Mouse (Mus musculus) liver, postnatal 0 days (tissue): ENCODE results near the gene Gstm5. TPM values are rescaled to one million over a fixed set of nuclear protein-coding genes. Genes with fewer than 3 reads are reported as not detected.

Source experiments
- ATAC-seq: fragments of 200-750 bp; cut with Nextera tagmentation; 2 replicates; pipeline ENCODE4 v1.8.0; 2017; ENCODE audit warnings: mild to moderate bottlenecking, moderate library complexity
- DNase-seq: peaks from one replicate; pipeline ENCODE4 v3.0.0-alpha.2; 2016
- H3K27ac ChIP-seq: fragments of 300-500 bp; sonication (generic); 2 replicates; pipeline ENCODE4 v1.5.1; 2014; ENCODE audit warnings: antibody characterized with exemption, moderate library complexity, mild to moderate bottlenecking, low read depth
- H3K27me3 ChIP-seq: fragments of 300-500 bp; sonication (generic); 2 replicates; pipeline ENCODE4 v1.6.1; 2014; ENCODE audit warnings: low read length, control low read depth, mixed read lengths; ENCODE audit not compliant: insufficient read depth
- H3K36me3 ChIP-seq: fragments of 300-500 bp; sonication (generic); replicated peaks from 2 replicates; pipeline ENCODE4 v1.6.1; 2014; ENCODE audit warnings: mild to moderate bottlenecking, control low read depth, low read length, moderate library complexity, mixed read lengths; ENCODE audit not compliant: insufficient read depth
- H3K4me1 ChIP-seq: fragments of 300-500 bp; sonication (generic); 2 replicates; pipeline ENCODE4 v1.6.1; 2014; ENCODE audit warnings: antibody characterized with exemption, mild to moderate bottlenecking, control low read depth; ENCODE audit not compliant: insufficient read depth
- H3K4me2 ChIP-seq: fragments of 300-500 bp; sonication (generic); 2 replicates; pipeline ENCODE4 v1.6.1; 2014; ENCODE audit warnings: low read depth, mild to moderate bottlenecking, low read length, moderate library complexity, mixed read lengths
- H3K4me3 ChIP-seq: fragments of 300-500 bp; sonication (generic); 2 replicates; pipeline ENCODE4 v1.5.1; 2014; ENCODE audit warnings: low read depth, low read length
- H3K9ac ChIP-seq: fragments of 300-500 bp; sonication (generic); replicated peaks from 2 replicates; pipeline ENCODE4 v1.6.1; 2014; ENCODE audit warnings: mild to moderate bottlenecking, moderate library complexity
- H3K9me3 ChIP-seq: fragments of 300-500 bp; sonication (generic); 2 replicates; pipeline ENCODE4 v1.6.1; 2016; ENCODE audit warnings: mild to moderate bottlenecking, control low read depth, low read length, mixed read lengths
- CTCF ChIP-seq: sonication (generic); IDR thresholded peaks from 2 replicates; pipeline ENCODE4 v1.5.1; 2016; ENCODE audit warnings: antibody characterized with exemption, low read depth
- EP300 ChIP-seq: IDR thresholded peaks from 2 replicates; pipeline ENCODE4 v1.6.1; 2016; ENCODE audit warnings: antibody characterized with exemption, low read depth, mild to moderate bottlenecking
- WGBS: fragments of 180-500 bp; shearing (Covaris S2); extraction: QIAGEN DNeasy Blood & Tissue Kit; methylation state at CpG from one replicate; pipeline ENCODE4 v1.1.7; 2014; ENCODE audit not compliant: insufficient replicate concordance; 5-methylcytosine and 5-hydroxymethylcytosine counted together
- polyA plus RNA-seq: library from polyadenylated mRNA; unstranded; fragments of >200 nt; fragmentation: Nextera tagmentation; extraction: Ambion mirVana; gene quantifications from 2 replicates; pipeline ENCODE4 v1.2.1, GENCODE M21; 2015

The Gstm5 gene
- polyA plus RNA-seq, 1 experiment from 2014 or later: 134 TPM

DNA sequence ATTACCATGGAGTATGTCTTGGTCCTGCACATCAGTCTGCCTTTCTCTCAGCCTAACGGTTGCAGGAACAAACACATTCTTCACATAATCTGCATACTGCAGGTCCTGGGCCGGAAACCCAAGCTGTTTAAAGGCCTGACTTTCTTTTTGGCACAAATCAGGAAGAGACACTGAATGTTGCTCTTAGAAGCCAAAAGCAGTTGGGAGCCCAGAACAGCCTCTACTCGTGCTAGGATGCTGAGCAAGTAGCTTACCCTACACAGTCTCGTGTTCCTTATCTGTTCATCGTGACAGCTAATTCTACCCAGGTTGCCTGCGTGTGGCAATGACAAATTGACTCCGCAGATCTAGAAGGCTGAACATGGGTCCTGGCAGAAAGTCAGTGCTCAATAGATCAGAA lies 44.9 kb downstream of the Gstm5 start:
- no peak for DNase-seq
- peaks cover 3% of the 10 kb centered on the region; the same call in 1 of the 2 replicates for H3K4me1 ChIP-seq
- TF ChIP-seq CTCF (no peak), EP300 (no peak)

DNA sequence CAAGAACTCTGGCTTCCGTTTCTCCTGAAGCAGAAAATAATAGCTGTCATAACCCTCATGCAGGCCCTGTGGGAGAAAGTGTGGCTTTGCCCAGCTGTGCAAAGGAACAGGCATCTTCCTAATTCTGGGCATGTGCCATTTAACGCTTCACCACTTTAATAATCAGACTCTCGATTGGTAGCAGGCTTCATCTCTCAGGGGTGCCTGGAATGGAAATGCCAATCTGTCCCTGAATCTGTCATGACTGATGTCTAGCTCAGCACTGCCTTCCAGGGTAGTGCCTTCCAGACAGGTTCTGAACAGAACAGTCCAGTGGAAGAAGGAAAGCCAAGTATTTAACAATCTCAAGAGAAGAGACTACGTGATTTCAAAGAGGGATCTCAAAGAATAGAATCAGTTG lies 45.6 kb downstream of the Gstm5 start:
- H3K4me3 ChIP-seq: no peak overlapping the region
- no peak overlapping the region for H3K4me2 ChIP-seq
- no peak overlapping the region for H3K27ac ChIP-seq
- no peak overlapping the region for H3K9ac ChIP-seq
- no peaks in the 10 kb centered on the region for H3K27me3 ChIP-seq
- no peaks in the 10 kb centered on the region for H3K36me3 ChIP-seq
- no peaks in the 10 kb centered on the region for H3K9me3 ChIP-seq
- WGBS: 81% methylated on average over 4 of the region's 4 CpGs
- TF ChIP-seq EP300 (no peak), CTCF (no peak)
- DNase-seq (no peak), ATAC-seq (no peak)
- H3K4me1 ChIP-seq: peaks cover 3% of the 10 kb centered on the region; the same call in 1 of the 2 replicates

More for the DNA sequence above, 44.9 kb downstream of the Gstm5 start:
- no peak overlapping the region for H3K4me2 ChIP-seq
- no peak for ATAC-seq
- no peaks in the 10 kb centered on the region for H3K9me3 ChIP-seq
- no peaks in the 10 kb centered on the region for H3K36me3 ChIP-seq
- WGBS: 72% methylated on average over 7 of the region's 7 CpGs
- no peak overlapping the region for H3K4me3 ChIP-seq
- no peaks in the 10 kb centered on the region for H3K27me3 ChIP-seq
- no peak overlapping the region for H3K27ac ChIP-seq
- no peak overlapping the region for H3K9ac ChIP-seq

DNA sequence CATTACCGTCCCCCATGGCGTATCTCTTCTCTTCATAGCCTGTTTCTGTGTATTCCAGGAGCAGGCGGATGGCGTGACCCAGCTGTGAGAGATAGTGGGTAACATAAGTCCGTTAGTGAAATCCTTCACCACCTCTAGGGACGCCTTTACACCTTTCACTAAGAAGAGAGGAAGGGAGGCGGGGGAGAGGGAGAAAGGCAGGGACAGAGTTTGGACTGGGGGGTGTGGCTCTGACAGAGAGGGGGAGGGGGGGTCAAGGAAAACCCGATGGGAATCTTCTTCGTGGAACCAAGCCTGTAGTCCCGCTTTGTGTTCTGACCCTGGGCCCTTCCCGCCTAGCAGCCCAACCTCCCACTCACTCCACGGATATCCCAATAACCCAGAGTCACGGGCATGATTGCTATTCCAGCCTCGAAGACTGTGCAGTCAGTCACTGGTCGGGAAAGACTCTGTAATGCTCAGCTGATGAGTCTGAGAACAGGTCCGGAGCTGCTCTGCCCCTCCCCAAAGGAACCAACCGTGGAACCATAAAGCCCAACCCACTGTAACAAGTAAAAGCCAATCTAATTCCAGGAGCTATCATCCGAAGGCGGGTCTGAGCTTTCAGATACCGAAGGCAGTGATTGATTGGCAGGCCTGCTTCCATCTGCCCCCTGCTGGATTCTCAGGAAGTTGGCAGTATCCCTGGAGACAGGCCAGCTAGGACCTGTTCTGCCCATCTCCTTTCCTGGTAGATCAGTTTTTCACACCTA lies 47.8 kb downstream of the Gstm5 start, which contains the start of gene Gstm6:
TSS of gene Gstm6 (minus strand) at position 511 of the 752 bp plus-strand sequence.
- peaks cover 3% of the 10 kb centered on the region; the same call in 1 of the 2 replicates for H3K4me1 ChIP-seq
- peak; percentile 68 for TF ChIP-seq CTCF
- TF ChIP-seq EP300: no peak
- peak within 1 kb of the TSS; percentile 5; the same call in 1 of the 2 replicates for H3K4me3 ChIP-seq
- no peaks in the 10 kb centered on the region for H3K27me3 ChIP-seq
- peak within 1 kb of the TSS; percentile 40; the same call in 1 of the 2 replicates for H3K27ac ChIP-seq
- no peaks in the 10 kb centered on the region for H3K36me3 ChIP-seq
- DNase-seq (peak; percentile 45), ATAC-seq (peak; percentile 88)
- WGBS: 31% methylated on average over 20 of the region's 20 CpGs
- H3K4me2 ChIP-seq: peak within 1 kb of the TSS; percentile 54
- 0 out of 2 replicates have a peak within 1 kb of the TSS, but pooled peaks have one; percentile 18 for H3K9ac ChIP-seq
- H3K9me3 ChIP-seq: no peaks in the 10 kb centered on the region

DNA sequence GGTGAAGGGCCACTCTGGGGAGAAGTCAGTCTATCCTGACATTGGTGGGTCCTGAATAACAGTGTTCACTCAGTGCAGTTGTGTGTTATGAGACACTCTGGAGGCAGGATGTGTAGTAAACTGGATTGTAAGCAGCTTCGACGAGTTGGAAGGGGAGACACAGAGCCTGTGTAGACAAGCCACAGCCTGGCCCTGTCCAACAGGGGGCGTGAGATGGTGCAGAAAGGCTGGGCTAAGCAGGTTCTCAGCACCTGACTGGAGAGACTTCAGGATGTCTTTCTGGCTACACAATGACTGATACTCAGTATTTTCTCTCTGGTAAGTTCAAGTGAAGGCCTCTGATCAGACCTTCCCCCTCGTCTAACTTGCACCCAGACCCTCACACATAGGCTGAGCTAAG lies 50.1 kb downstream of the Gstm5 start:
- Histone ChIP-seq H3K9me3 (no peaks in the 10 kb centered on the region), H3K27ac (no peak overlapping the region), H3K4me2 (no peak overlapping the region), H3K36me3 (no peaks in the 10 kb centered on the region), H3K4me1 (no peaks in the 10 kb centered on the region), H3K4me3 (no peak overlapping the region), H3K27me3 (no peaks in the 10 kb centered on the region), H3K9ac (no peak overlapping the region)
- ATAC-seq (no peak), DNase-seq (no peak)
- TF ChIP-seq EP300: no peak
- TF ChIP-seq CTCF: peak; percentile 38
- WGBS: 54% methylated on average over 4 of the region's 4 CpGs

Other genes starting within 250 kb of the Gstm5 start
- gene Ahcyl1, start 199.3 kb upstream of the Gstm5 start, polyA plus RNA-seq: 18.1 and 19.8 TPM in 2 replicates
- 6.6 and 7.2 TPM in 2 replicates for gene Csf1, start 135.4 kb upstream of the Gstm5 start, polyA plus RNA-seq
- not detected in 2 replicates for gene Eps8l3, start 18.6 kb upstream of the Gstm5 start, polyA plus RNA-seq
- gene Gstm7, start 36.0 kb downstream of the Gstm5 start, polyA plus RNA-seq: 39.2 and 42.2 TPM in 2 replicates
- gene Gstm6, start 47.9 kb downstream of the Gstm5 start, polyA plus RNA-seq: 17.2 and 18.0 TPM in 2 replicates
- gene Gstm3, start 73.5 kb downstream of the Gstm5 start, polyA plus RNA-seq: 1.9 and 2.0 TPM in 2 replicates
- 11.7 TPM in 2 replicates for gene Gstm2, start 90.6 kb downstream of the Gstm5 start, polyA plus RNA-seq
- gene Gstm1, start 122.2 kb downstream of the Gstm5 start, polyA plus RNA-seq: 188 and 211 TPM in 2 replicates
- 12.9 and 13.5 TPM in 2 replicates for gene Gstm4, start 149.1 kb downstream of the Gstm5 start, polyA plus RNA-seq
- gene Ampd2, start 190.8 kb downstream of the Gstm5 start, polyA plus RNA-seq: 17.3 and 23.0 TPM in 2 replicates
- 1.6 and 1.7 TPM in 2 replicates for gene Gnat2, start 197.0 kb downstream of the Gstm5 start, polyA plus RNA-seq